Mouse (Mus musculus) cortical plate, adult 2 months (tissue): ENCODE measurements around the gene Rtn4rl1. TPM values are rescaled to one million over a fixed set of nuclear protein-coding genes. Genes with fewer than 3 reads are reported as not detected.

ENCODE experiments used
- H3K27ac ChIP-seq: fragments of 200-500 bp; 2 replicates; pipeline ENCODE4 v1.5.1; 2012; ENCODE audit warnings: low read length, control low read depth, inconsistent platforms; ENCODE audit not compliant: insufficient read depth
- H3K4me1 ChIP-seq: fragments of 200-500 bp; 2 replicates; pipeline ENCODE4 v1.6.1; 2011; ENCODE audit warnings: low read length; ENCODE audit not compliant: control insufficient read depth, insufficient read depth
- H3K4me3 ChIP-seq: fragments of 200-500 bp; 2 replicates; pipeline ENCODE4 v1.5.1; 2011; ENCODE audit warnings: mild to moderate bottlenecking, low read length, control low read depth; ENCODE audit not compliant: insufficient read depth
- CTCF ChIP-seq: fragments of 200-500 bp; IDR thresholded peaks from 2 replicates; pipeline ENCODE4 v1.5.1; 2011; ENCODE audit warnings: mild to moderate bottlenecking, control low read depth, low read length; ENCODE audit not compliant: insufficient read depth; ENCODE audit errors: extremely low read depth
- POLR2A ChIP-seq: fragments of 200-500 bp; IDR thresholded peaks from 2 replicates; pipeline ENCODE4 v1.6.1; 2011; ENCODE audit warnings: mild to moderate bottlenecking, low read length, control low read depth; ENCODE audit not compliant: insufficient read depth; ENCODE audit errors: extremely low read depth
- polyA plus RNA-seq: library from polyadenylated mRNA; depleted of rRNA; stranded (reverse); fragments of >200 nt; gene quantifications from 2 replicates; pipeline ENCODE4 v1.2.3, GENCODE M21; 2012

Gene Rtn4rl1
- polyA plus RNA-seq, 1 experiment, result 37.9 TPM

- peaks cover 11% of the 10 kb centered on the region for H3K4me1 ChIP-seq
- no peak overlapping the region for H3K27ac ChIP-seq
- TF ChIP-seq POLR2A (no peak), CTCF (no peak)
- no peak overlapping the region for H3K4me3 ChIP-seq
Measured at GRCm38 (mm10) chr11:75244368-75245275, 51.0 kb downstream of the Rtn4rl1 start.

GRCm38 (mm10) chr11:75245372-75246330, 52.1 kb downstream of the Rtn4rl1 start:
- H3K4me3 ChIP-seq, result no peak overlapping the region
- no peak for TF ChIP-seq CTCF
- peaks cover 9% of the 10 kb centered on the region for H3K4me1 ChIP-seq
- no peak overlapping the region for H3K27ac ChIP-seq

GRCm38 (mm10) chr11:75246589-75246988, 53.0 kb downstream of the Rtn4rl1 start:
- no peak for TF ChIP-seq CTCF
- no peak for TF ChIP-seq POLR2A
- Histone ChIP-seq H3K27ac (no peak overlapping the region), H3K4me1 (peaks cover 9% of the 10 kb centered on the region), H3K4me3 (no peak overlapping the region)

- peaks cover 9% of the 10 kb centered on the region for H3K4me1 ChIP-seq
- H3K4me3 ChIP-seq, result no peak overlapping the region
- TF ChIP-seq CTCF, result no peak
- TF ChIP-seq POLR2A, result no peak
- no peak overlapping the region for H3K27ac ChIP-seq
Measured at GRCm38 (mm10) chr11:75247137-75247730, 53.7 kb downstream of the Rtn4rl1 start.

GRCm38 (mm10) chr11:75249588-75249987, 56.0 kb downstream of the Rtn4rl1 start:
- no peak overlapping the region for H3K4me3 ChIP-seq
- no peak overlapping the region for H3K27ac ChIP-seq
- TF ChIP-seq POLR2A, result no peak
- TF ChIP-seq CTCF, result no peak
- H3K4me1 ChIP-seq, result peaks cover 8% of the 10 kb centered on the region

- Histone ChIP-seq H3K4me1 (peaks cover 7% of the 10 kb centered on the region), H3K27ac (no peak overlapping the region), H3K4me3 (no peak overlapping the region)
- no peak for TF ChIP-seq POLR2A
- no peak for TF ChIP-seq CTCF
Measured at GRCm38 (mm10) chr11:75251006-75251512, 57.5 kb downstream of the Rtn4rl1 start.

GRCm38 (mm10) chr11:75251557-75252070, 58.0 kb downstream of the Rtn4rl1 start:
- peaks cover 9% of the 10 kb centered on the region for H3K4me1 ChIP-seq
- no peak overlapping the region for H3K27ac ChIP-seq
- H3K4me3 ChIP-seq, result no peak overlapping the region
- no peak for TF ChIP-seq CTCF
- no peak for TF ChIP-seq POLR2A

GRCm38 (mm10) chr11:75254252-75254912, 60.8 kb downstream of the Rtn4rl1 start:
- H3K4me1 ChIP-seq, result peaks cover 7% of the 10 kb centered on the region
- no peak for TF ChIP-seq POLR2A
- TF ChIP-seq CTCF, result no peak
- no peak overlapping the region for H3K27ac ChIP-seq
- H3K4me3 ChIP-seq, result no peak overlapping the region

GRCm38 (mm10) chr11:75255330-75255729, 61.7 kb downstream of the Rtn4rl1 start:
- H3K4me3 ChIP-seq, result no peak overlapping the region
- no peak for TF ChIP-seq POLR2A
- no peak for TF ChIP-seq CTCF
- no peak overlapping the region for H3K27ac ChIP-seq
- peaks cover 8% of the 10 kb centered on the region for H3K4me1 ChIP-seq
